Mouse (Mus musculus) CH12.LX (cell line): ENCODE measurements around the gene Rasgrp3. TPM values are rescaled to one million over a fixed set of nuclear protein-coding genes. Genes with fewer than 3 reads are reported as not detected.

Source experiments
- DNase-seq: peaks from one replicate; pipeline ENCODE4 v3.0.0-alpha.2; 2013; ENCODE audit errors: extremely low read depth
- H3K27ac ChIP-seq: 2 replicates; pipeline ENCODE4 v1.5.1; 2012; ENCODE audit warnings: low read depth, mild to moderate bottlenecking, control low read depth, moderate library complexity; ENCODE audit not compliant: insufficient read depth
- H3K27me3 ChIP-seq: replicated peaks from 2 replicates; pipeline ENCODE3; 2012; ENCODE audit warnings: inconsistent platforms
- H3K36me3 ChIP-seq, 2 experiments: replicated peaks in 1 of 2; 2 replicates each; pipeline versions ENCODE3 to v1.6.1; 2012; ENCODE audit warnings: inconsistent platforms in 1 of 2, low read length in 1 of 2, mild to moderate bottlenecking in 1 of 2, mixed read lengths in 1 of 2, moderate library complexity in 1 of 2; ENCODE audit not compliant: control insufficient read depth in 1 of 2, insufficient read depth in 1 of 2
- H3K4me1 ChIP-seq, 2 experiments: 2 replicates each; pipeline ENCODE4 v1.6.1; 2012; ENCODE audit warnings: inconsistent platforms in 1 of 2, moderate library complexity in 1 of 2; ENCODE audit not compliant: insufficient read depth in 2 of 2, control insufficient read depth in 1 of 2
- H3K4me2 ChIP-seq: 2 replicates; pipeline ENCODE4 v1.6.1; 2012; ENCODE audit warnings: low read depth, mild to moderate bottlenecking, control low read depth; ENCODE audit not compliant: poor library complexity, insufficient read depth, severe bottlenecking
- H3K4me3 ChIP-seq, 3 experiments: fragments of 150-350 bp in 1 of 3; sonication (generic) in 1 of 3; replicated peaks in 1 of 3; 2 replicates each; pipeline versions ENCODE3 to v1.5.1; 2011 to 2012; ENCODE audit warnings: low read depth in 2 of 3, low read length in 2 of 3, mild to moderate bottlenecking in 2 of 3, moderate library complexity in 2 of 3, control low read depth in 1 of 3, improper control_type of control experiment in 1 of 3, inconsistent platforms in 1 of 3, mixed read lengths in 1 of 3; ENCODE audit not compliant: poor library complexity in 1 of 3
- H3K79me2 ChIP-seq: replicated peaks from 2 replicates; pipeline ENCODE4 v1.6.1; 2012; ENCODE audit warnings: mild to moderate bottlenecking, moderate library complexity; ENCODE audit not compliant: control insufficient read depth, poor library complexity, insufficient read depth, severe bottlenecking; ENCODE audit errors: extremely low read depth
- H3K9ac ChIP-seq: 2 replicates; pipeline ENCODE4 v1.6.1; 2012; ENCODE audit warnings: low read depth, mild to moderate bottlenecking, control low read depth, moderate library complexity; ENCODE audit not compliant: insufficient read depth
- H3K9me3 ChIP-seq: replicated peaks from 2 replicates; pipeline ENCODE3; 2012; ENCODE audit warnings: low read length, inconsistent platforms, mixed read lengths
- CHD1 ChIP-seq: IDR thresholded peaks from 2 replicates; pipeline ENCODE4 v1.6.1; 2012; ENCODE audit warnings: low read depth, low read length, improper control_type of control experiment, inconsistent platforms
- ELF1 ChIP-seq: IDR thresholded peaks from 2 replicates; pipeline ENCODE4 v1.6.1; 2014; ENCODE audit warnings: low read depth, mild to moderate bottlenecking, inconsistent platforms, low read length, improper control_type of control experiment
- ETS1 ChIP-seq: conservative IDR thresholded peaks from 2 replicates; pipeline ENCODE4 v1.6.1; 2012; ENCODE audit warnings: low read depth, mild to moderate bottlenecking, inconsistent platforms, low read length, improper control_type of control experiment, moderate library complexity
- IRF4 ChIP-seq: IDR thresholded peaks from 2 replicates; pipeline ENCODE4 v1.6.1; 2014; ENCODE audit warnings: low read depth, mild to moderate bottlenecking, inconsistent platforms, low read length, improper control_type of control experiment
- MEF2A ChIP-seq: IDR thresholded peaks from 2 replicates; pipeline ENCODE4 v1.6.1; 2014; ENCODE audit warnings: low read depth, mild to moderate bottlenecking, inconsistent platforms, low read length, improper control_type of control experiment, borderline replicate concordance
- MXI1 ChIP-seq: IDR thresholded peaks from 2 replicates; pipeline ENCODE4 v1.6.1; 2011; ENCODE audit warnings: mild to moderate bottlenecking, low read depth, low read length, improper control_type of control experiment
- MYC ChIP-seq: IDR thresholded peaks from 2 replicates; pipeline ENCODE4 v1.6.1; 2011; ENCODE audit warnings: low read depth, mild to moderate bottlenecking, improper control_type of control experiment, low read length
- TBP ChIP-seq: conservative IDR thresholded peaks from 2 replicates; pipeline ENCODE4 v1.6.1; 2011; ENCODE audit warnings: low read depth, low read length, improper control_type of control experiment
- TCF12 ChIP-seq: IDR thresholded peaks from 2 replicates; pipeline ENCODE4 v1.6.1; 2014; ENCODE audit warnings: low read depth, mild to moderate bottlenecking, inconsistent platforms, low read length, improper control_type of control experiment
- UBTF ChIP-seq: IDR thresholded peaks from 2 replicates; pipeline ENCODE4 v1.6.1; 2012; ENCODE audit warnings: low read depth, mild to moderate bottlenecking, inconsistent platforms, low read length, improper control_type of control experiment, moderate library complexity
- USF1 ChIP-seq: IDR thresholded peaks from 2 replicates; pipeline ENCODE4 v1.6.1; 2014; ENCODE audit warnings: low read depth, mild to moderate bottlenecking, inconsistent platforms, low read length, improper control_type of control experiment
- ZKSCAN1 ChIP-seq: IDR thresholded peaks from 2 replicates; pipeline ENCODE4 v1.6.1; 2012; ENCODE audit warnings: low read depth, inconsistent platforms, low read length, improper control_type of control experiment, borderline replicate concordance
- dilution Hi-C: fragments of 300-500 bp; cut with MboI; formaldehyde crosslinking; loops from 2 replicates; pipeline ENCODE4 v1.14.3; 2020; ENCODE audit warnings: low sequenced_read_pairs; ENCODE audit not compliant: extremely low pct_unique_long_range_greater_than_20kb, extremely low pct_ligation_motif_present
- in situ Hi-C: fragments of 300-500 bp; cut with MboI; formaldehyde crosslinking; loops from 3 replicates; pipeline ENCODE4 v1.14.3; 2019; ENCODE audit warnings: low sequenced_read_pairs, low pct_ligation_motif_present, low pct_unique_long_range_greater_than_20kb, mixed read lengths
- polyA plus RNA-seq: library from polyadenylated mRNA; unstranded; fragments of >175 nt; gene quantifications from 2 replicates; pipeline ENCODE4 v1.2.1, GENCODE M21; 2012; ENCODE audit warnings: low read depth; ENCODE audit not compliant: insufficient read length
- total RNA-seq, 2 experiments: library from RNA; depleted of rRNA; stranded (reverse); fragments of 300-350 nt in 1 of 2; fragments of >200 nt in 1 of 2; gene quantifications; 2 replicates each; pipeline ENCODE4 v1.2.3; 2012 to 2014

Gene Rasgrp3
- total and polyA plus RNA-seq, 3 experiments: 79.6 to 164 (median 161) TPM

GRCm38 (mm10) chr17:75509257-75509656 lies 73.6 kb downstream of the Rasgrp3 start:
- Histone ChIP-seq H3K4me2 (no peak overlapping the region), H3K27me3 (no peaks in the 10 kb centered on the region), H3K9ac (no peak overlapping the region), H3K27ac (peak overlapping the region; percentile 97), H3K36me3 (peaks cover 39 to 75% of the 10 kb centered on the region in 2 experiments), H3K9me3 (peaks cover 9% of the 10 kb centered on the region), H3K79me2 (peaks cover 20% of the 10 kb centered on the region), H3K4me1 (peaks cover 30 to 91% of the 10 kb centered on the region in 2 experiments), H3K4me3 (no peak overlapping the region)
- TF ChIP-seq CHD1 (peak; percentile 73; the same call in 1 of the 2 replicates), ZKSCAN1 (no peak)
- in situ Hi-C loops (loop anchor here (5.0 kb wide), 1 partner anchor 42 kb away; no protein-coding TSS in a partner anchor), dilution Hi-C loops (no loop called here)
- DNase-seq: no peak

GRCm38 (mm10) chr17:75516591-75516990 lies 80.9 kb downstream of the Rasgrp3 start:
- H3K27me3 ChIP-seq: no peaks in the 10 kb centered on the region
- peak overlapping the region; percentile 24; the same call in 1 of the 2 replicates for H3K9ac ChIP-seq
- TF ChIP-seq USF1 (no peak), UBTF (no peak), TBP (no peak), CHD1 (no peak), MXI1 (no peak), MEF2A (no peak), TCF12 (no peak), IRF4 (no peak), ELF1 (no peak), ETS1 (no peak), MYC (no peak)
- TF ChIP-seq, all 38 proteins: peak for 0
- H3K27ac ChIP-seq: peak overlapping the region; percentile 69
- dilution Hi-C loops (no loop called here), in situ Hi-C loops (no loop called here)
- H3K9me3 ChIP-seq: no peaks in the 10 kb centered on the region
- H3K4me2 ChIP-seq: no peak overlapping the region
- H3K4me1 ChIP-seq: peaks cover 21 to 93% of the 10 kb centered on the region in 2 experiments
- no peak for DNase-seq
- no peak overlapping the region for H3K4me3 ChIP-seq
- 0 out of 2 replicates have a peak, but pooled peaks cover 4% of the 10 kb centered on the region for H3K79me2 ChIP-seq
- peaks cover 23 to 72% of the 10 kb centered on the region in 2 experiments for H3K36me3 ChIP-seq
